Mouse (Mus musculus): Measurements from ENCODE around the gene Frmd4a. TPM values are rescaled to one million over a fixed set of nuclear protein-coding genes. Genes with fewer than 3 reads are reported as not detected.

Frmd4a gene
- polyA plus RNA-seq, 1 experiment from 2014 or later, result 16.8 TPM

DNA sequence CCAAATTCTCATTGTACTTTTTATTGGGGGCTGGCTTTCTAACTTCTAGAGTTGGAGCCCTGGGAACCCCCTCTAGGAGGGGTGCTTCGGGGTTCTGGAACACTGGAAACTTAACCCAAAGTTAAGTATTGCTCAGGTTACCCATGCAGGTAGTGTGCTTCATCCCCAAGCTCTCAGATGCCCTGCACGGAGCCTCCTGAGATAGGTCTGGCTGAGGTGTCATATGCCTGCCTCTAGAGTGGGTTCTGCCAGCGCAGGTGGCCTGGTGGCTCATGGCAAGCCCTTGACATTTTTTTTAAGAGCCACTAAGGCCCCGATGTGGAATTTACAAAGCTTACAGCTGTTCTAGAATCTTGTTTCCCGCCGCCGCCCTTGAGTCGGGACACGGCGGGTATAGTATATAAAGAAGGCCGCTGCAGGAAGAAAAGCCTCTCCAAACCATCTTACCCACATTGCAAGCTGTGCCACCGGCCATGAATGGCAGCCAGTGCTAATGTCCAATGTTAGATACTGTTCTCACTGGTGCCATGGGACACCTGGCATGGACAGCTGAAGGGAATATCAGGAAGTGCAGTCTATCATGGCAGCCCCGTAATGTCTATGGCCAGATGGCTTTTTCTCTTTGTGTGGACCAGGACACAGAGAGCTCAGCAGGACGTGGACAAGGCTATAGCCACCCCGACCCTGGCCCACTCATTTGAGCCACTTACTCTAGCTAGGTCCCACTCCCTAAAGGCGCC is 396.2 kb downstream of the Frmd4a start:
- 92% methylated on average over 16 of the region's 16 CpGs for WGBS
- no peaks in the 10 kb centered on the region for H3K27me3 ChIP-seq (ENCODE audit: insufficient read depth, low read length)
- H3K4me2 ChIP-seq (ENCODE audit: low read length), result no peak overlapping the region
- H3K9me3 ChIP-seq (replicated peaks; ENCODE audit: low read length), result no peaks in the 10 kb centered on the region
- no peaks in the 10 kb centered on the region for H3K4me1 ChIP-seq (replicated peaks; ENCODE audit: insufficient read depth, low read length)
- no peaks in the 10 kb centered on the region for H3K36me3 ChIP-seq (ENCODE audit: insufficient read depth, low read length)
- DNase-seq (ENCODE audit: low spot score), result no peak
- TF ChIP-seq CTCF (IDR thresholded peaks at IDR 0.05; ENCODE audit: low read depth), result no peak
- no peak overlapping the region for H3K4me3 ChIP-seq (replicated peaks; ENCODE audit: low read depth, low read length)
- H3K27ac ChIP-seq, result no peak overlapping the region
- no peak for ATAC-seq (replicated peaks; ENCODE audit: low FRiP score, low read depth)
- H3K9ac ChIP-seq (ENCODE audit: low read depth, low read length), result no peak overlapping the region

DNA sequence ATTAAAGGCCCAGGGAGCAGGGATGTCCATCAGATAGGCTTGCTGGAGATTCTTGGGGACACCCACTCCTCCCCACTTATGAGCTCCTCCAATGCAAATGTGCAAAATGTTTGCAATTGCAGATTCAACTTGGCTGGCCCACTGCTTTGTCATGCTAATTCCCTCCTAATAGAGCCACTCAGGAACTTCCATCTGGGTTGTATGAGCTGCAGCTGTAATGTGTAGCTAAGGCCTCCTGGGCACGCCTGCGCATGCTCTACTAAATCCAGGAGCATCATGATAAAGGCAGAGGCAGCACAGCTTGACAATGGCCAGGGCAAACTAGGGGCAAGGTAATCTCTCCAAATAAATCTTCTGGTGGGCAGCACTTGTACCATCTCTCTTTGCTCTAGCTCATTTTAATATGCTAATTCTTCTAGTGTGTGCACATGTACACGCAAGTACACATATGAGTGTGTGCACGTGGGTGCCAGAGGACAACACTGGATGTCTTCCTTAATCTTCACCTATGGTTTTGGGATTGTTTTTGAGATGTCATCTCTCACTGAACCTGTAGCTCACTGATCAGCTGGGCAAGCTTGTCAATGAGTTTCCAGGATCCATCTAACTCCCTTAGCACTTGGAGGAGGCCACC is 403.3 kb downstream of the Frmd4a start:
- Histone ChIP-seq H3K4me1 (replicated peaks; ENCODE audit: insufficient read depth, low read length) (no peaks in the 10 kb centered on the region), H3K27me3 (ENCODE audit: insufficient read depth, low read length) (no peaks in the 10 kb centered on the region), H3K4me3 (replicated peaks; ENCODE audit: low read depth, low read length) (no peak overlapping the region), H3K9ac (ENCODE audit: low read depth, low read length) (no peak overlapping the region), H3K36me3 (ENCODE audit: insufficient read depth, low read length) (no peaks in the 10 kb centered on the region), H3K9me3 (replicated peaks; ENCODE audit: low read length) (no peaks in the 10 kb centered on the region), H3K4me2 (ENCODE audit: low read length) (no peak overlapping the region), H3K27ac (no peak overlapping the region)
- ATAC-seq (replicated peaks; ENCODE audit: low FRiP score, low read depth) (no peak), DNase-seq (ENCODE audit: low spot score) (no peak)
- 94% methylated on average over 4 of the region's 4 CpGs for WGBS
- no peak for TF ChIP-seq CTCF (IDR thresholded peaks at IDR 0.05; ENCODE audit: low read depth)

DNA sequence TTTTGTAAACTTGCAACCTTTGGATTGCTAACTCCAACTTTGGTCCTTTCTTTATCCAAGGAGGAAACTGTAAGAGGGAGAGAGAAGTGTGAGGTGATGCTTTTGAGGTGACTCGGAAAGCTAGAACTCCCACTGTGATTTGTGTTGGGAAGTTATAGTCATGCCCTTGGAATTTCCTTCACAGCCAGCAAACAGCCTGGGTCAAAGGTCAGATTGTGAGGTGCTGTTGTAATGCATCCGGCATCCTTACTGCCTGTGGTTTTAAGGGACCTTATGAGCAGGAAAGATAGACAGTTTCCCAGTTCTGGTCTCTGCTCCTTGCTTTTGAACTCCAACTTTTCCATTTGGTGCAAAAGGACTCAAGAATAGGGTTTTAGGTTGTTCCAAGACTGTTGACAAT is 404.2 kb downstream of the Frmd4a start:
- DNase-seq (ENCODE audit: low spot score), result peak; percentile 42
- Histone ChIP-seq H3K9me3 (replicated peaks; ENCODE audit: low read length) (no peaks in the 10 kb centered on the region), H3K36me3 (ENCODE audit: insufficient read depth, low read length) (no peaks in the 10 kb centered on the region), H3K27me3 (ENCODE audit: insufficient read depth, low read length) (no peaks in the 10 kb centered on the region), H3K4me1 (replicated peaks; ENCODE audit: insufficient read depth, low read length) (no peaks in the 10 kb centered on the region), H3K4me2 (ENCODE audit: low read length) (no peak overlapping the region), H3K9ac (ENCODE audit: low read depth, low read length) (no peak overlapping the region), H3K4me3 (replicated peaks; ENCODE audit: low read depth, low read length) (no peak overlapping the region), H3K27ac (no peak overlapping the region)
- 42% methylated on average over 2 of the region's 2 CpGs for WGBS
- no peak for ATAC-seq (replicated peaks; ENCODE audit: low FRiP score, low read depth)
- no peak for TF ChIP-seq CTCF (IDR thresholded peaks at IDR 0.05; ENCODE audit: low read depth)

DNA sequence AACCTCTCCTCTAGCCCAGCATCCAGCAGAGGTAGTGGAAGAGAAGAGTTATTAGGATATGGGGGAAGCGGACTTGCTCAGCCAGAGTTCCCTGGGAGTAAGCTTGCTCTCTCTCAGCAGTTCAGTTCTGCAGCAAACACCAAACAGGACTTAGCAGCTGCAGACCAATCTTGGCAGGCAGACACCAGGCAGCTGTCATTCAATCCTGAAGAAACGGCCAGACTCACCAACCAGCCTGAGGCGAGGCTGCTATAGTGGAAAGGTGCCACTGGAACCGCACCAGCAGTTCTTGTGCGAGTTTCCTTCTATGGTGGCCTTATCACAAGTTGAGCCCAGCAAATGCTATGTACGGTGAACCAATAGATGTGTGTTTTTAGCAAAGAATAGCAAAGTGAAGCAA is 406.4 kb downstream of the Frmd4a start:
- Histone ChIP-seq H3K27me3 (ENCODE audit: insufficient read depth, low read length) (no peaks in the 10 kb centered on the region), H3K4me1 (replicated peaks; ENCODE audit: insufficient read depth, low read length) (no peaks in the 10 kb centered on the region), H3K27ac (no peak overlapping the region), H3K4me3 (replicated peaks; ENCODE audit: low read depth, low read length) (no peak overlapping the region), H3K4me2 (ENCODE audit: low read length) (no peak overlapping the region), H3K36me3 (ENCODE audit: insufficient read depth, low read length) (no peaks in the 10 kb centered on the region), H3K9ac (ENCODE audit: low read depth, low read length) (no peak overlapping the region), H3K9me3 (replicated peaks; ENCODE audit: low read length) (no peaks in the 10 kb centered on the region)
- ATAC-seq (replicated peaks; ENCODE audit: low FRiP score, low read depth), result no peak
- WGBS, result 91% methylated on average over 6 of the region's 6 CpGs
- no peak for TF ChIP-seq CTCF (IDR thresholded peaks at IDR 0.05; ENCODE audit: low read depth)
- no peak for DNase-seq (ENCODE audit: low spot score)

DNA sequence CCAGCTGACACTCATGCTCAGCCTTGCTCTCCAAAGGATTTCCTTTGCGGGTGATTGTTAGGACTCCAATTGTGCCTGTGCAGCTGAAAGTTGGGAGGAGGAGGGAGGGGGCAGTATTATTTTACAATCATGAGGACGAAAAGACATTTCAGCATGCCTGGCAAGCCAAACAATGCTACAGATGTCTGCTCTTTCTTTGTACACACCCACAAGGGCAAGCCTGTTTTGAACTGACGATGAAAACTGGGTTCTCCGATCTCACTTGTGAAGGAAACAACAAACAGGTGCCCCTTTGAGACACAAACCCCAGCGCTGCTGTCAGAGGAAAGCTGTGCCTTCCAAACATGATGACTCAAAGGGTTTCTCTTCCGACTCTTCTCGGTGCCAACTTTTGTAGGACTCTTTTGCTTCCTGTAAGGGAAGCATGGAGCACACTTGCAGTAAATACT is 410.9 kb downstream of the Frmd4a start:
- Histone ChIP-seq H3K9ac (ENCODE audit: low read depth, low read length) (no peak overlapping the region), H3K36me3 (ENCODE audit: insufficient read depth, low read length) (no peaks in the 10 kb centered on the region), H3K9me3 (replicated peaks; ENCODE audit: low read length) (no peaks in the 10 kb centered on the region), H3K27ac (no peak overlapping the region), H3K4me3 (replicated peaks; ENCODE audit: low read depth, low read length) (no peak overlapping the region), H3K27me3 (ENCODE audit: insufficient read depth, low read length) (no peaks in the 10 kb centered on the region), H3K4me2 (ENCODE audit: low read length) (no peak overlapping the region), H3K4me1 (replicated peaks; ENCODE audit: insufficient read depth, low read length) (0 out of 2 replicates have a peak, but pooled peaks cover 4% of the 10 kb centered on the region)
- DNase-seq (ENCODE audit: low spot score) (peak; percentile 30), ATAC-seq (replicated peaks; ENCODE audit: low FRiP score, low read depth) (no peak)
- WGBS, result 62% methylated on average over 7 of the region's 7 CpGs
- TF ChIP-seq CTCF (IDR thresholded peaks at IDR 0.05; ENCODE audit: low read depth), result no peak

DNA sequence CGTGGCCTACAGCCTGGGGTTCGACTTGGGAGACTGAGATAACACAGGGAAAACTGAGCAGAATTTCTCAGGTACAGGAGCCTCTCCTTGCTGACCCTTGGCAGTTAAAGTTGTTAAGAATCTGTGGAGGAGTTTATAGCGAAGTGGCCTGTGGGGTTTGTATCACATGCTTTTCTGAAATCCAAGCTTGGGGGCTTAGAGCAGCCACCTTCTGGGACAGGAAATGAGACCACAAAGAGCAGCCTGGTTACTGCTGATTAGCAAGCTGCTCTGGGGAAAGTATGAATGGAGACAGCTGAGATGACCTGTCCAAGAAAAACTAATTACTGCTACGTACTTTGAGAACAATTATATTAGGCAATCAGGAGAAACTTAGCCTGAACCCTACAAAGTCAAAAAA is 415.6 kb downstream of the Frmd4a start:
- H3K9me3 ChIP-seq (replicated peaks; ENCODE audit: low read length), result no peaks in the 10 kb centered on the region
- ATAC-seq (replicated peaks; ENCODE audit: low FRiP score, low read depth) (no peak), DNase-seq (ENCODE audit: low spot score) (peak; percentile 55)
- no peak overlapping the region for H3K4me3 ChIP-seq (replicated peaks; ENCODE audit: low read depth, low read length)
- H3K36me3 ChIP-seq (ENCODE audit: insufficient read depth, low read length), result no peaks in the 10 kb centered on the region
- H3K27me3 ChIP-seq (ENCODE audit: insufficient read depth, low read length), result no peaks in the 10 kb centered on the region
- H3K4me2 ChIP-seq (ENCODE audit: low read length), result no peak overlapping the region
- no peak overlapping the region for H3K9ac ChIP-seq (ENCODE audit: low read depth, low read length)
- TF ChIP-seq CTCF (IDR thresholded peaks at IDR 0.05; ENCODE audit: low read depth), result no peak
- 0 out of 2 replicates have a peak, but pooled peaks cover 4% of the 10 kb centered on the region for H3K4me1 ChIP-seq (replicated peaks; ENCODE audit: insufficient read depth, low read length)
- no peak overlapping the region for H3K27ac ChIP-seq
- 19% methylated on average over 4 of the region's 4 CpGs for WGBS

Measured in kidney, postnatal 0 days (tissue).